Mouse (Mus musculus) midbrain, embryonic 11.5 days (tissue): ENCODE results near the gene Sox4. TPM values are rescaled to one million over a fixed set of nuclear protein-coding genes. Genes with fewer than 3 reads are reported as not detected.

Experiments used
- ATAC-seq: fragments of 200-750 bp; cut with Nextera tagmentation; 2 replicates; pipeline ENCODE4 v1.8.0; 2017; ENCODE audit warnings: moderate TSS enrichment, moderate library complexity; ENCODE audit not compliant: low FRiP score
- DNase-seq: peaks from one replicate; pipeline ENCODE4 v3.0.0; 2015; ENCODE audit warnings: low spot score; ENCODE audit errors: missing footprints
- H3K27ac ChIP-seq: fragments of 300-500 bp; sonication (generic); 2 replicates; pipeline ENCODE4 v1.5.1; 2014; ENCODE audit warnings: low read depth, low read length
- H3K27me3 ChIP-seq: fragments of 300-500 bp; sonication (generic); 2 replicates; pipeline ENCODE4 v1.6.1; 2014; ENCODE audit warnings: mild to moderate bottlenecking, low read length, moderate library complexity, mixed read lengths; ENCODE audit not compliant: control insufficient read depth, insufficient read depth
- H3K36me3 ChIP-seq: fragments of 300-500 bp; sonication (generic); 2 replicates; pipeline ENCODE4 v1.6.1; 2014; ENCODE audit warnings: mild to moderate bottlenecking, low read length, moderate library complexity, mixed read lengths; ENCODE audit not compliant: control insufficient read depth, insufficient read depth
- H3K4me1 ChIP-seq: fragments of 300-500 bp; sonication (generic); 2 replicates; pipeline ENCODE4 v1.6.1; 2014; ENCODE audit warnings: low read length; ENCODE audit not compliant: control insufficient read depth, insufficient read depth
- H3K4me2 ChIP-seq: fragments of 300-500 bp; sonication (generic); 2 replicates; pipeline ENCODE4 v1.6.1; 2014; ENCODE audit warnings: mild to moderate bottlenecking, moderate library complexity
- H3K4me3 ChIP-seq: fragments of 300-500 bp; sonication (generic); 2 replicates; pipeline ENCODE4 v1.5.1; 2014; ENCODE audit warnings: low read depth, low read length
- H3K9ac ChIP-seq: fragments of 300-500 bp; sonication (generic); 2 replicates; pipeline ENCODE4 v1.6.1; 2014; ENCODE audit warnings: low read length
- H3K9me3 ChIP-seq: fragments of 300-500 bp; sonication (generic); 2 replicates; pipeline ENCODE4 v1.6.1; 2016; ENCODE audit warnings: low read length; ENCODE audit not compliant: control insufficient read depth
- WGBS: fragments of 180-500 bp; shearing (Covaris S2); extraction: QIAGEN DNeasy Blood & Tissue Kit; methylation state at CpG from one replicate; pipeline ENCODE4 v1.1.7; 2014; 5-methylcytosine and 5-hydroxymethylcytosine counted together
- polyA plus RNA-seq: library from polyadenylated mRNA; unstranded; fragments of >200 nt; fragmentation: Nextera tagmentation; extraction: Ambion mirVana; gene quantifications from 2 replicates; pipeline ENCODE4 v1.2.1, GENCODE M21; 2014

Sox4 gene
- polyA plus RNA-seq, 1 experiment from 2014 or later: 175 TPM

- DNase-seq (peak; percentile 92), ATAC-seq (no peak)
- H3K27me3 ChIP-seq: no peaks in the 10 kb centered on the region
- H3K9me3 ChIP-seq: no peaks in the 10 kb centered on the region
- H3K36me3 ChIP-seq: peaks cover 2% of the 10 kb centered on the region; the same call in 1 of the 2 replicates
- peak overlapping the region; percentile 100 for H3K4me3 ChIP-seq
- peaks cover 18% of the 10 kb centered on the region for H3K4me1 ChIP-seq
- WGBS: 6% methylated on average over 11 of the region's 11 CpGs
- H3K4me2 ChIP-seq: peak overlapping the region; percentile 60
- peak overlapping the region; percentile 27; the same call in 1 of the 2 replicates for H3K27ac ChIP-seq
- peak overlapping the region; percentile 78 for H3K9ac ChIP-seq
Measured at GRCm38 (mm10) chr13:28949279-28949915, 4.1 kb downstream of the Sox4 start.

GRCm38 (mm10) chr13:28948541-28948940 is 5.0 kb downstream of the Sox4 start:
- Histone ChIP-seq H3K9me3 (no peaks in the 10 kb centered on the region), H3K27me3 (no peaks in the 10 kb centered on the region), H3K4me3 (peak overlapping the region; percentile 100), H3K4me2 (peak overlapping the region; percentile 60), H3K9ac (peak overlapping the region; percentile 37), H3K4me1 (peaks cover 18% of the 10 kb centered on the region), H3K36me3 (peaks cover 2% of the 10 kb centered on the region; the same call in 1 of the 2 replicates), H3K27ac (peak overlapping the region; percentile 55; the same call in 1 of the 2 replicates)
- WGBS: under 1% methylated on average over 10 of the region's 10 CpGs
- ATAC-seq (no peak), DNase-seq (peak; percentile 95)

DNA sequence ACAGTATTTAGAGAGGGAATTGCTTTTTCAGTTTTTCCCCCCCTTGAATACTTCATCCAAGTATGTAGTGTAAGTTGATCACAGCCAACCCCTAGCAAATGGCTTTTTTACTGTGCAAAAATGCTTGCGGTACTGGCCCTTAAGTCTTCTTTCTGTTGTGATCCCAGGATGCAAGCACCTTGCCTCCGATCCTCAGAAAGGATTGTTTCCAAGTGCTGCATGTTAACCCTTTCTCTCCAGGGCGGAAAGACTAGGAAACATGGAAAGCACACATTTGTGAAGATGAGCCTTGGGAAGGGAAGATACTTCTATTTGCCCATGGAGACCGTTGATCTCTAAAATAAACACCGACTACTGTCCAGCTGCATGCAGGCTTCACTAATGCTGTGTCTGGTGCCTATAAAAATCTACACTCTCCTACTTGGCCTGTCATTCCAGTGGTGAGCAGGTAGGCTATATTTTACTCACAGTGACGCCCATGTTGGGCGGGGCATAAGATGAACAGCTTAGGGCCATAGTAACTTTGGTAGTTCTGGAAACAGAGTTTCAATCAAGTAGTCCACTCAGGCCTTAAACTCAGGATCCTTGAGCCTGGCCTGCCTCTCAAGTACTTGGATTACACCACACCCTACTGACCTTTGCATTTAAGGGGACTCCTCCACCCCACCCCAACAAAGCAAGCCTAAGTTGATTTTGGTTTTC is 5.6 kb downstream of the Sox4 start:
- Histone ChIP-seq H3K4me1 (peaks cover 18% of the 10 kb centered on the region), H3K4me2 (peak overlapping the region; percentile 60), H3K9me3 (no peaks in the 10 kb centered on the region), H3K36me3 (peaks cover 2% of the 10 kb centered on the region; the same call in 1 of the 2 replicates), H3K9ac (peak overlapping the region; percentile 35; the same call in 1 of the 2 replicates), H3K4me3 (peak overlapping the region; percentile 100), H3K27ac (peak overlapping the region; percentile 38; the same call in 1 of the 2 replicates), H3K27me3 (no peaks in the 10 kb centered on the region)
- 22% methylated on average over 7 of the region's 7 CpGs for WGBS
- ATAC-seq (peak; percentile 12; the same call in 1 of the 2 replicates), DNase-seq (peak; percentile 96)

DNA sequence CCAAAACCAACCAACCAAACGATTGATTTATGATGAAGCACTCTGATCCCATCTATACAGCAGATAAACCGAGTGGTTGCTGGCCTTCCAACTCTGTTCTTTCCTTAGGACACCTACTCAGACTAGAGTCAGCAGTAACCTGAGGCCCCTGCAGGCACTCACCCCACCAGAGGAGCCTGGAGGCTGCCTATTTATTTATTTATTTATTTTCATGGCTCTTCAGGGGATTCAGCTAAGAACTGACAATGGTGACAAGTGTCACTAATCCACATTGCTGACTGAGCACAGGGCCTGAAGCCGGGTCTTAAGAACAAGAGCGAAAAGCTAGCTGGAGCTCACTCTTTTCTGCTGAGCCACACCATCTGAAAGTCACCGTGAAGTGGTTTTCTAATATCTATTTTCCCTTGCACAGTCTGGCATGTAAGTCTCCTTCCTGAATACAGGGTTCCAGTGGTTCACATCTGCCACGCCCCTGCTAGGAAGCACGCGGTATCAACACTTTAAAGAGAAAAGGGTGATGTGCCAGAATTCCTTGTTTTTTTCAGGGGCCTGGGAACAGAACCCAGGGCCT is 6.9 kb downstream of the Sox4 start:
- H3K36me3 ChIP-seq: peaks cover 2% of the 10 kb centered on the region; the same call in 1 of the 2 replicates
- ATAC-seq (0 out of 2 replicates have a peak, but pooled peaks have one; percentile 4), DNase-seq (peak; percentile 94)
- H3K27me3 ChIP-seq: no peaks in the 10 kb centered on the region
- H3K4me1 ChIP-seq: peaks cover 29% of the 10 kb centered on the region
- WGBS: 29% methylated on average over 8 of the region's 8 CpGs
- peak overlapping the region; percentile 60; the same call in 1 of the 2 replicates for H3K4me2 ChIP-seq
- H3K9me3 ChIP-seq: no peaks in the 10 kb centered on the region
- H3K4me3 ChIP-seq: no peak overlapping the region
- peak overlapping the region; percentile 25; the same call in 1 of the 2 replicates for H3K27ac ChIP-seq
- H3K9ac ChIP-seq: no peak overlapping the region; the same call in 1 of the 2 replicates

DNA sequence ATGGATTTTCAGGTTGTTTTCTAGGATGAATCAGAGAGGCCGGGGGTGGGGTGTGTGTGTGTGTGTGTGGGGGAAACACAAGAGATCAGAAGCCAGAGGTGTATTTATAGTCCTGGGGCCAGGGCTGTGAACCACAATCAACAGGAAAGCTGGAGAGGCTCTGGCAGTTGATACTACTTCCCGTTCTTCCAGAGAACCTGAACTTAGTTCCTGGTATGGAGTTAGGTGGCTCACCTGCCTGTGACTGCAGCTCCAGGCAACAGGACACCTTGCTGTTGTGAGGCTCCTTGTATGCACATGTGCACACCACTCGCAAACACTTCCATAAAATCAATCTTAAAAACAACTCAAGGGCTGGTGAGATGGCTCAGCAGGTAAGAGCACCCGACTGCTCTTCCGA is 7.8 kb downstream of the Sox4 start:
- no peak overlapping the region for H3K9ac ChIP-seq
- H3K27ac ChIP-seq: no peak overlapping the region
- 94% methylated on average over 5 of the region's 5 CpGs for WGBS
- no peak for DNase-seq
- peaks cover 29% of the 10 kb centered on the region for H3K4me1 ChIP-seq
- H3K27me3 ChIP-seq: no peaks in the 10 kb centered on the region
- H3K9me3 ChIP-seq: no peaks in the 10 kb centered on the region
- no peak for ATAC-seq
- H3K4me3 ChIP-seq: no peak overlapping the region
- peaks cover 2% of the 10 kb centered on the region; the same call in 1 of the 2 replicates for H3K36me3 ChIP-seq
- H3K4me2 ChIP-seq: no peak overlapping the region

GRCm38 (mm10) chr13:28942926-28943325 is 10.6 kb downstream of the Sox4 start:
- no peak for DNase-seq
- no peaks in the 10 kb centered on the region for H3K27me3 ChIP-seq
- no peak overlapping the region for H3K4me3 ChIP-seq
- no peak overlapping the region for H3K27ac ChIP-seq
- peaks cover 2% of the 10 kb centered on the region; the same call in 1 of the 2 replicates for H3K36me3 ChIP-seq
- H3K9me3 ChIP-seq: no peaks in the 10 kb centered on the region
- H3K4me1 ChIP-seq: peaks cover 23% of the 10 kb centered on the region
- no peak for ATAC-seq
- WGBS: 79% methylated on average over 4 of the region's 4 CpGs
- H3K4me2 ChIP-seq: no peak overlapping the region
- no peak overlapping the region for H3K9ac ChIP-seq

GRCm38 (mm10) chr13:28941983-28942630 is 11.4 kb downstream of the Sox4 start:
- DNase-seq (peak; percentile 87), ATAC-seq (peak; percentile 65)
- Histone ChIP-seq H3K9ac (no peak overlapping the region), H3K4me2 (no peak overlapping the region), H3K9me3 (no peaks in the 10 kb centered on the region), H3K36me3 (peaks cover 2% of the 10 kb centered on the region; the same call in 1 of the 2 replicates), H3K4me3 (no peak overlapping the region), H3K27me3 (no peaks in the 10 kb centered on the region), H3K27ac (no peak overlapping the region), H3K4me1 (peaks cover 17% of the 10 kb centered on the region)
- WGBS: 1% methylated on average over 4 of the region's 4 CpGs

GRCm38 (mm10) chr13:28933375-28933774 is 20.1 kb downstream of the Sox4 start:
- DNase-seq (no peak), ATAC-seq (no peak)
- Histone ChIP-seq H3K9me3 (no peaks in the 10 kb centered on the region), H3K36me3 (no peaks in the 10 kb centered on the region), H3K27ac (no peak overlapping the region), H3K4me2 (no peak overlapping the region), H3K4me1 (no peaks in the 10 kb centered on the region; the same call in 1 of the 2 replicates), H3K27me3 (no peaks in the 10 kb centered on the region), H3K4me3 (no peak overlapping the region), H3K9ac (no peak overlapping the region)
- WGBS: 89% methylated on average over 8 of the region's 8 CpGs
